Mouse (Mus musculus): ENCODE measurements around the gene Ptger4.
"Not testable (repeated sequence)": the region's sequence is repeated elsewhere in the genome, so short reads cannot be mapped to it uniquely, and the experiment has no call there.

The Ptger4 gene

GRCm38 (mm10) chr15:5238553-5238952 is 5.4 kb downstream of the Ptger4 start:
- in situ Hi-C loops (cut with MboI, MseI): no loop called here

- in situ Hi-C loops (cut with MboI, MseI): no loop called here
Observed at GRCm38 (mm10) chr15:5238073-5238472, 5.9 kb downstream of the Ptger4 start.

GRCm38 (mm10) chr15:5237012-5237660 is 6.9 kb downstream of the Ptger4 start:
- in situ Hi-C loops (cut with MboI, MseI): no loop called here

- in situ Hi-C loops (cut with MboI, MseI): no loop called here
Observed at GRCm38 (mm10) chr15:5236538-5236937, 7.4 kb downstream of the Ptger4 start.

GRCm38 (mm10) chr15:5235527-5235926 is 8.5 kb downstream of the Ptger4 start:
- in situ Hi-C loops (cut with MboI, MseI): no loop called here

- in situ Hi-C loops (cut with MboI, MseI): no loop called here
Observed at GRCm38 (mm10) chr15:5234659-5235058, 9.3 kb downstream of the Ptger4 start.

GRCm38 (mm10) chr15:5230746-5231145 is 13.2 kb downstream of the Ptger4 start:
- in situ Hi-C loops (cut with MboI, MseI): not testable (repeated sequence)

GRCm38 (mm10) chr15:5220491-5220890 is 23.5 kb downstream of the Ptger4 start:
- in situ Hi-C loops (cut with MboI, MseI): no loop called here

GRCm38 (mm10) chr15:5209116-5209515 is 34.9 kb downstream of the Ptger4 start:
- in situ Hi-C loops (cut with MboI, MseI): loop anchor here (10.0 kb wide), 2 partner anchors 876 to 1006 kb away; no protein-coding TSS in a partner anchor

GRCm38 (mm10) chr15:5205222-5205621 is 38.8 kb downstream of the Ptger4 start:
- in situ Hi-C loops (cut with MboI, MseI): loop anchor here (10.0 kb wide), 2 partner anchors 880 to 1010 kb away; no protein-coding TSS in a partner anchor

GRCm38 (mm10) chr15:5196691-5197090 is 47.3 kb downstream of the Ptger4 start:
- in situ Hi-C loops (cut with MboI, MseI): no loop called here

GRCm38 (mm10) chr15:5195987-5196514 is 47.9 kb downstream of the Ptger4 start:
- in situ Hi-C loops (cut with MboI, MseI): no loop called here

- in situ Hi-C loops (cut with MboI, MseI): no loop called here
Observed at GRCm38 (mm10) chr15:5194931-5195330, 49.1 kb downstream of the Ptger4 start.

- in situ Hi-C loops (cut with MboI, MseI): no loop called here
Observed at GRCm38 (mm10) chr15:5194446-5194845, 49.5 kb downstream of the Ptger4 start.

GRCm38 (mm10) chr15:5193833-5194232 is 50.2 kb downstream of the Ptger4 start:
- in situ Hi-C loops (cut with MboI, MseI): no loop called here

- in situ Hi-C loops (cut with MboI, MseI): no loop called here
Observed at GRCm38 (mm10) chr15:5189504-5190093, 54.4 kb downstream of the Ptger4 start.

- in situ Hi-C loops (cut with MboI, MseI): no loop called here
Observed at GRCm38 (mm10) chr15:5188029-5188428, 56.0 kb downstream of the Ptger4 start.

- in situ Hi-C loops (cut with MboI, MseI): no loop called here
Observed at GRCm38 (mm10) chr15:5187116-5187515, 56.9 kb downstream of the Ptger4 start.

GRCm38 (mm10) chr15:5186293-5186675 is 57.7 kb downstream of the Ptger4 start:
- in situ Hi-C loops (cut with MboI, MseI): no loop called here

- in situ Hi-C loops (cut with MboI, MseI): no loop called here
Observed at GRCm38 (mm10) chr15:5185366-5186292, 58.4 kb downstream of the Ptger4 start, which contains the start of gene Ttc33. Ttc33 (plus strand) TSS chr15:5185525.

GRCm38 (mm10) chr15:5184668-5185330 is 59.2 kb downstream of the Ptger4 start:
- in situ Hi-C loops (cut with MboI, MseI): no loop called here

Data from regulatory T cell (primary cell).